Mouse (Mus musculus) forebrain, postnatal 0 days (tissue): ENCODE data around the gene Slc2a9. TPM values are rescaled to one million over a fixed set of nuclear protein-coding genes. Genes with fewer than 3 reads are reported as not detected.

ENCODE experiments used
- ATAC-seq: fragments of 200-750 bp; cut with Nextera tagmentation; 2 replicates; pipeline ENCODE4 v1.8.0; 2017; ENCODE audit warnings: mild to moderate bottlenecking, moderate library complexity
- DNase-seq: peaks from one replicate; pipeline ENCODE4 v3.0.0-alpha.2; 2015
- H3K27ac ChIP-seq: fragments of 300-500 bp; sonication (generic); 2 replicates; pipeline ENCODE4 v1.5.1; 2014; ENCODE audit warnings: low read depth, mild to moderate bottlenecking, antibody characterized with exemption, low read length, moderate library complexity, mixed read lengths
- H3K27me3 ChIP-seq: fragments of 300-500 bp; sonication (generic); 2 replicates; pipeline ENCODE4 v1.6.1; 2014; ENCODE audit warnings: mild to moderate bottlenecking, low read length, mixed read lengths; ENCODE audit not compliant: insufficient read depth
- H3K36me3 ChIP-seq: fragments of 300-500 bp; sonication (generic); 2 replicates; pipeline ENCODE4 v1.6.1; 2014; ENCODE audit warnings: mild to moderate bottlenecking, moderate library complexity; ENCODE audit not compliant: insufficient read depth
- H3K4me1 ChIP-seq: fragments of 300-500 bp; sonication (generic); 2 replicates; pipeline ENCODE4 v1.6.1; 2014; ENCODE audit warnings: antibody characterized with exemption; ENCODE audit not compliant: insufficient read depth
- H3K4me2 ChIP-seq: fragments of 300-500 bp; sonication (generic); 2 replicates; pipeline ENCODE4 v1.6.1; 2014; ENCODE audit warnings: low read depth, mild to moderate bottlenecking, moderate library complexity
- H3K4me3 ChIP-seq: fragments of 300-500 bp; sonication (generic); 2 replicates; pipeline ENCODE4 v1.5.1; 2014; ENCODE audit warnings: low read depth, low read length, mixed read lengths
- H3K9ac ChIP-seq: fragments of 300-500 bp; sonication (generic); 2 replicates; pipeline ENCODE4 v1.6.1; 2014; ENCODE audit warnings: mild to moderate bottlenecking
- H3K9me3 ChIP-seq: fragments of 300-500 bp; sonication (generic); 2 replicates; pipeline ENCODE4 v1.6.1; 2016; ENCODE audit warnings: low read length
- CTCF ChIP-seq: sonication (generic); IDR thresholded peaks from 2 replicates; pipeline ENCODE4 v1.5.1; 2016; ENCODE audit warnings: antibody characterized with exemption, control low read depth, low read depth
- WGBS: fragments of 180-500 bp; shearing (Covaris S2); extraction: QIAGEN DNeasy Blood & Tissue Kit; methylation state at CpG from one replicate; pipeline ENCODE4 v1.1.7; 2014; 5-methylcytosine and 5-hydroxymethylcytosine counted together
- polyA plus RNA-seq: library from polyadenylated mRNA; unstranded; fragments of >200 nt; fragmentation: Nextera tagmentation; extraction: Ambion mirVana; gene quantifications from 2 replicates; pipeline ENCODE4 v1.2.1, GENCODE M21; 2015
- total RNA-seq: library from RNA; depleted of rRNA; stranded (reverse); fragments of >200 nt; gene quantifications from 2 replicates; pipeline ENCODE4 v1.2.3, GENCODE M21; 2014; rRNA removed

Gene Slc2a9
- total and polyA plus RNA-seq, 2 experiments from 2014 or later = 0.81 to 5.0 TPM

DNA sequence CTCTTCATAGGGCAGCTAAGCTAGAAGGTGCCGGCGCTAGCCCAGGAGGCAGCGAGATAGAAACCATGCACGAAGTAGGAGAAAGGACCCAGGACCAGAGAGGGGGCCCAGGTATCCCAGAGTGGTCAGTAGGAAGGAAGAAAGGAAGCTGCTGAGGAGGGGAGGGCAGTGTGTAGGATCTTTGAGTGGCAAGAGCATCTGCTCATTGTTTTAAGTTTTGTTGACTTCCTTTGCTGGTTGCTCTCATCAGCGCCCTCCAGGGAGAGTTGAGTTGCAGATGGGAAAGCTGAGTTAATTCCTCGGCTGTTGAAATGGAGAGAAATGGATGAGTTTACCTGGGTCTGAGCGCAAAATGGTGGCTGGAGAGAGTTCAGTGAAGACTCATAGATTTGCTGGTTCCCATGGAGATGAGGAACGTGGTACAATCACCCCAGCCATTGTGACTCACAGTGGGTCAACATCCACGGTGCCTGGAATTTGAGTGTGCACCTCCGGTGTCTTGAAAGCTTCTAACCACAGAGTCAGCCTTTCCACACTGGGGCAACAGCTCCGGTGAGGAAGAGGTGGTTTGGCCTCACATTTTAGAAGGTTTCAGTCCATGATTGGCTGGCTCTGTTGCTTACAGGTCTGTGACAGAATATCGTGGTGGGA is 201.1 kb downstream of the Slc2a9 start:
- Histone ChIP-seq H3K4me3 (no peak overlapping the region), H3K4me1 (no peaks in the 10 kb centered on the region), H3K9me3 (no peaks in the 10 kb centered on the region), H3K27me3 (no peaks in the 10 kb centered on the region), H3K9ac (no peak overlapping the region), H3K4me2 (no peak overlapping the region), H3K36me3 (no peaks in the 10 kb centered on the region), H3K27ac (no peak overlapping the region)
- DNase-seq (no peak), ATAC-seq (no peak)
- no peak for TF ChIP-seq CTCF
- 89% methylated on average over 12 of the region's 12 CpGs for WGBS

Other genes with a start within 250 kb of the Slc2a9 start
- 96.9 and 99.0 TPM in 2 replicates for gene Tmem128, start 243.0 kb downstream of the Slc2a9 start, total RNA-seq
- 105 and 106 TPM in 2 replicates for gene Tmem128, start 243.0 kb downstream of the Slc2a9 start, polyA plus RNA-seq
- not detected in 2 replicates for gene Otop1, start 227.2 kb downstream of the Slc2a9 start, total RNA-seq
- not detected in 2 replicates for gene Otop1, start 227.2 kb downstream of the Slc2a9 start, polyA plus RNA-seq
- 0.69 and 2.9 TPM in 2 replicates for gene Drd5, start 183.8 kb downstream of the Slc2a9 start, total RNA-seq
- gene Drd5, start 183.8 kb downstream of the Slc2a9 start, polyA plus RNA-seq = 0.74 and 1.3 TPM in 2 replicates
- gene Wdr1, start 60.1 kb upstream of the Slc2a9 start, total RNA-seq = 230 and 256 TPM in 2 replicates
- gene Wdr1, start 60.1 kb upstream of the Slc2a9 start, polyA plus RNA-seq = 156 and 192 TPM in 2 replicates
- 32.5 and 43.9 TPM in 2 replicates for gene Zfp518b, start 181.7 kb upstream of the Slc2a9 start, total RNA-seq
- 12.8 and 19.9 TPM in 2 replicates for gene Zfp518b, start 181.7 kb upstream of the Slc2a9 start, polyA plus RNA-seq